Comparison of ENCODE assay signal across 15 mouse cellular contexts in genomic region chr1:184911861-184912260, GRCm38 (mm10). TPM values are rescaled to one million over a fixed set of nuclear protein-coding genes. Genes with fewer than 3 reads are reported as not detected.
DNase-seq lines count a peak whose midpoint lies in the region; ATAC-seq and TF ChIP-seq lines count a peak whose summit lies in the region.
"Had no signal": no experiment of that assay in that cellular context is flagged by ENCODE, and none has a peak within 500 bp of the region (broad histone marks: within the 10 kb centered on the region; RNA-seq: fewer than 3 reads in every experiment).

No protein-coding gene starts in this region.

- peaks cover 37% of the 10 kb centered on the region for H3K36me3 ChIP-seq in heart, embryonic 10.5 days
- no peaks in the 10 kb centered on the region for H3K36me3 ChIP-seq in heart, adult 2 months (ENCODE audit: control insufficient read depth, insufficient read depth, low read length)
- no peaks in the 10 kb centered on the region for H3K36me3 ChIP-seq in liver, embryonic 16.5 days (ENCODE audit: control insufficient read depth, insufficient read depth)
- no peaks in the 10 kb centered on the region for H3K36me3 ChIP-seq in liver, embryonic 12.5 days

- WGBS in heart, embryonic 10.5 days: 70% methylated on average over 6 of the region's 6 CpGs
- whole genome bisulfite sequencing in heart, adult 2 months: 43% methylated on average over 6 of the region's 6 CpGs
- 58% methylated on average over 6 of the region's 6 CpGs for WGBS in liver, embryonic 16.5 days (ENCODE audit: insufficient replicate concordance)
- 70% methylated on average over 6 of the region's 6 CpGs for WGBS in liver, embryonic 12.5 days (ENCODE audit: insufficient replicate concordance)

- no peak for TF ChIP-seq EP300 in heart, adult 2 months (IDR thresholded peaks at IDR 0.05; ENCODE audit: insufficient read depth, low read depth, low read length)

- intact Hi-C loops in heart, adult 2 months (cut with DNase I): no loop called here

- no peak for TF ChIP-seq POLR2A in heart, adult 2 months (IDR thresholded peaks at IDR 0.05; ENCODE audit: insufficient read depth, low read depth, low read length)

- H3K4me2 ChIP-seq in liver, embryonic 16.5 days (ENCODE audit: low read depth, low read length): no peak overlapping the region
- no peak overlapping the region for H3K4me2 ChIP-seq in liver, embryonic 12.5 days
- H3K4me2 ChIP-seq: hindbrain, embryonic 13.5 days; lung, embryonic 15.5 days; midbrain, embryonic 12.5 days; neural tube, embryonic 12.5 days had no signal

- no peak for TF ChIP-seq CTCF in heart, adult 2 months (IDR thresholded peaks at IDR 0.05)

- peak; percentile 24 for ATAC-seq in liver, embryonic 16.5 days (ENCODE audit: low read depth)
- ATAC-seq in liver, embryonic 12.5 days: no peak

- no peaks in the 10 kb centered on the region for H3K79me2 ChIP-seq in heart, adult 2 months (replicated peaks; ENCODE audit: control insufficient read depth, insufficient read depth, low read length)

- H3K4me3 ChIP-seq in heart, embryonic 10.5 days: no peak overlapping the region
- no peak overlapping the region for H3K4me3 ChIP-seq in heart, adult 2 months
- no peak overlapping the region for H3K4me3 ChIP-seq in liver, embryonic 16.5 days (ENCODE audit: low read depth, low read length)
- no peak overlapping the region for H3K4me3 ChIP-seq in liver, embryonic 12.5 days
- H3K4me3 ChIP-seq: hindbrain, embryonic 13.5 days; lung, embryonic 15.5 days; midbrain, embryonic 12.5 days; neural tube, embryonic 12.5 days had no signal

- H3K4me1 ChIP-seq in heart, embryonic 10.5 days: no peaks in the 10 kb centered on the region
- H3K4me1 ChIP-seq in heart, adult 2 months (ENCODE audit: control insufficient read depth, insufficient read depth, low read length): peaks cover 5% of the 10 kb centered on the region; the same call in 1 of the 2 replicates
- no peaks in the 10 kb centered on the region for H3K4me1 ChIP-seq in liver, embryonic 16.5 days (ENCODE audit: control insufficient read depth, low read depth, low read length)
- H3K4me1 ChIP-seq in liver, embryonic 12.5 days: no peaks in the 10 kb centered on the region
- H3K4me1 ChIP-seq: lung, embryonic 15.5 days; neural tube, embryonic 12.5 days had no signal

- peak overlapping the region; percentile 8; the same call in 1 of the 2 replicates for H3K27ac ChIP-seq in heart, embryonic 10.5 days
- no peak overlapping the region for H3K27ac ChIP-seq in heart, adult 2 months
- no peak overlapping the region for H3K27ac ChIP-seq in liver, embryonic 16.5 days (ENCODE audit: low read length)
- no peak overlapping the region for H3K27ac ChIP-seq in liver, embryonic 12.5 days
- H3K27ac ChIP-seq: hindbrain, embryonic 13.5 days; lung, embryonic 15.5 days; midbrain, embryonic 12.5 days; neural tube, embryonic 12.5 days had no signal

- no peak for DNase-seq in heart, embryonic 10.5 days (ENCODE audit: low spot score)
- DNase-seq in heart, adult 2 months: no peak
- peak; percentile 69 for DNase-seq in NIH3T3 (ENCODE audit: low read depth)
- peak; percentile 61 for DNase-seq in kidney, postnatal 14 days
- DNase-seq in right cerebral cortex, postnatal 36 days (ENCODE audit: low spot score in 2 of 2): no peak
- DNase-seq in frontal cortex, postnatal 25 days (ENCODE audit: low spot score in 2 of 2): no peak
- DNase-seq: adrenal gland, adult 2 months had no signal

- no peak overlapping the region for H3K9ac ChIP-seq in heart, adult 2 months (ENCODE audit: low read depth, low read length)
- H3K9ac ChIP-seq in liver, embryonic 16.5 days (ENCODE audit: low read depth, low read length): no peak overlapping the region
- no peak overlapping the region for H3K9ac ChIP-seq in liver, embryonic 12.5 days
- H3K9ac ChIP-seq: hindbrain, embryonic 13.5 days; lung, embryonic 15.5 days; midbrain, embryonic 12.5 days; neural tube, embryonic 12.5 days had no signal

- H3K27me3 ChIP-seq in heart, embryonic 10.5 days (ENCODE audit: insufficient read depth, poor library complexity, severe bottlenecking): no peaks in the 10 kb centered on the region
- H3K27me3 ChIP-seq in heart, adult 2 months (ENCODE audit: control insufficient read depth, insufficient read depth, low read length): no peaks in the 10 kb centered on the region
- no peaks in the 10 kb centered on the region for H3K27me3 ChIP-seq in liver, embryonic 16.5 days (ENCODE audit: control insufficient read depth, insufficient read depth, low read depth, low read length)
- no peaks in the 10 kb centered on the region for H3K27me3 ChIP-seq in liver, embryonic 12.5 days (replicated peaks)
- H3K27me3 ChIP-seq: CH12.LX; hindbrain, embryonic 13.5 days; lung, embryonic 15.5 days; midbrain, embryonic 12.5 days; neural tube, embryonic 12.5 days had no signal

- H3K9me3 ChIP-seq in heart, embryonic 10.5 days: no peaks in the 10 kb centered on the region
- no peaks in the 10 kb centered on the region for H3K9me3 ChIP-seq in liver, embryonic 16.5 days (replicated peaks; ENCODE audit: control insufficient read depth, low read length)
- no peaks in the 10 kb centered on the region for H3K9me3 ChIP-seq in liver, embryonic 12.5 days (replicated peaks)
- H3K9me3 ChIP-seq: hindbrain, embryonic 13.5 days; lung, embryonic 15.5 days; midbrain, embryonic 12.5 days; neural tube, embryonic 12.5 days had no signal

RNA-seq across cellular contexts. Expression of gene C130074G19Rik, which starts 28.8 kb away (rescaled TPM):
- 0.22 and 0.82 TPM in 2 replicates for polyA plus RNA-seq in heart, embryonic 10.5 days (2016; fragmentation: Nextera tagmentation; extraction: Ambion mirVana)
- 10 to 100 TPM; 13.5 to 18.8 TPM for total RNA-seq in heart, adult 2 months (2021)
- polyA plus RNA-seq in heart, adult 2 months (2012; rRNA removed): 7.3 and 10.7 TPM in 2 replicates
- polyA plus RNA-seq in liver, embryonic 16.5 days (2015; fragmentation: Nextera tagmentation; extraction: Ambion mirVana): 1.9 and 2.0 TPM in 2 replicates
- 1.2 and 1.3 TPM in 2 replicates for polyA plus RNA-seq in liver, embryonic 12.5 days (2016; fragmentation: Nextera tagmentation; extraction: Ambion mirVana)
- total RNA-seq: CH12.LX; common myeloid progenitor, adult 5-6 weeks had no signal

Comparison
In these comparisons a context has a peak if more than half of its experiments do, and no peak if none do; other contexts are left out.
1. DNase-seq: peak in NIH3T3 (single experiment) and kidney, postnatal 14 days (single experiment); none in heart, embryonic 10.5 days (single experiment), heart, adult 2 months (0 of 2), right cerebral cortex, postnatal 36 days (0 of 2) and frontal cortex, postnatal 25 days (0 of 2).